ENCODE assay signal across 7 mouse cellular contexts in genomic region chr14:25708451-25708850, GRCm38 (mm10). TPM values are rescaled to one million over a fixed set of nuclear protein-coding genes. Genes with fewer than 3 reads are reported as not detected.
A peak's percentile ranks its signal among the peaks of the same experiment; 100 is the strongest.
DNase-seq lines count a peak whose midpoint lies in the region; ATAC-seq lines count a peak whose summit lies in the region.

No protein-coding gene starts in this region.

- no peaks in the 10 kb centered on the region for H3K36me3 ChIP-seq in heart, embryonic 11.5 days (ENCODE audit: control insufficient read depth, insufficient read depth, low read length)

- 52% methylated on average over 4 of the region's 4 CpGs for WGBS in heart, embryonic 11.5 days (ENCODE audit: insufficient replicate concordance)

- H3K9me3 ChIP-seq in heart, embryonic 11.5 days (replicated peaks; ENCODE audit: control insufficient read depth, low read length), result no peaks in the 10 kb centered on the region

- no peak for ATAC-seq in heart, embryonic 11.5 days (replicated peaks; ENCODE audit: insufficient number of reproducible peaks, low FRiP score, low TSS enrichment)

- no peak overlapping the region for H3K4me2 ChIP-seq in heart, embryonic 11.5 days

- H3K4me3 ChIP-seq in heart, embryonic 11.5 days (ENCODE audit: low read depth, low read length), result no peak overlapping the region

- peak; percentile 28 for DNase-seq in NIH3T3 (ENCODE audit: low read depth)
- peak; percentile 65 for DNase-seq in adrenal gland, postnatal 14 days
- peak; percentile 67 to 80 for DNase-seq in kidney, postnatal 4 days
- peak; percentile 46 for DNase-seq in testis, postnatal 14 days (ENCODE audit: low spot score)
- DNase-seq in left cerebral cortex, adult 9 months (ENCODE audit: low spot score in 2 of 2), result no peak
- no peak for DNase-seq in layer of hippocampus, postnatal 10 days (ENCODE audit: low spot score in 2 of 2)

- peak overlapping the region; percentile 63 for H3K9ac ChIP-seq in heart, embryonic 11.5 days (ENCODE audit: low read depth, low read length)

- H3K4me1 ChIP-seq in heart, embryonic 11.5 days (ENCODE audit: control insufficient read depth, insufficient read depth, low read length), result peaks cover 45% of the 10 kb centered on the region

- H3K27ac ChIP-seq in heart, embryonic 11.5 days (ENCODE audit: low read depth, low read length), result peak overlapping the region; percentile 41

- H3K27me3 ChIP-seq in heart, embryonic 11.5 days (ENCODE audit: control insufficient read depth, insufficient read depth, low read length), result no peaks in the 10 kb centered on the region

RNA-seq across cellular contexts. Expression of gene Ppif, which starts 14.5 kb away (rescaled TPM):
- 52.4 and 53.9 TPM in 2 replicates for total RNA-seq in adrenal gland, postnatal 14 days (2021)
- polyA plus RNA-seq in heart, embryonic 11.5 days (2014; fragmentation: Nextera tagmentation; extraction: Ambion mirVana), result 92.7 and 99.4 TPM in 2 replicates
- total RNA-seq in layer of hippocampus, postnatal 10 days (2021), result 10 to 100 TPM; 25.4 to 26.7 TPM

Comparison
In these comparisons a context has a peak if more than half of its experiments do, and no peak if none do; other contexts are left out.
1. DNase-seq: peak in NIH3T3 (single experiment), adrenal gland, postnatal 14 days (single experiment), kidney, postnatal 4 days (2 of 2) and testis, postnatal 14 days (single experiment); none in left cerebral cortex, adult 9 months (0 of 2) and layer of hippocampus, postnatal 10 days (0 of 2).